Mouse (Mus musculus) gastrocnemius, adult 18-20 months (tissue): ENCODE results near the gene Dip2b. TPM values are rescaled to one million over a fixed set of nuclear protein-coding genes. Genes with fewer than 3 reads are reported as not detected.
A peak's percentile ranks its signal among the peaks of the same experiment; 100 is the strongest.

Experiments
- DNase-seq: peaks from one replicate; pipeline ENCODE4 v3.0.0; 2021; ENCODE audit warnings: low spot score
- total RNA-seq, 2 experiments: library from RNA; stranded (reverse); gene quantifications; 2 replicates each; pipeline ENCODE4 v1.2.3; 2021

The Dip2b gene
- total RNA-seq, 2 experiments from 2014 or later, result 5.3 to 5.7 TPM

DNA sequence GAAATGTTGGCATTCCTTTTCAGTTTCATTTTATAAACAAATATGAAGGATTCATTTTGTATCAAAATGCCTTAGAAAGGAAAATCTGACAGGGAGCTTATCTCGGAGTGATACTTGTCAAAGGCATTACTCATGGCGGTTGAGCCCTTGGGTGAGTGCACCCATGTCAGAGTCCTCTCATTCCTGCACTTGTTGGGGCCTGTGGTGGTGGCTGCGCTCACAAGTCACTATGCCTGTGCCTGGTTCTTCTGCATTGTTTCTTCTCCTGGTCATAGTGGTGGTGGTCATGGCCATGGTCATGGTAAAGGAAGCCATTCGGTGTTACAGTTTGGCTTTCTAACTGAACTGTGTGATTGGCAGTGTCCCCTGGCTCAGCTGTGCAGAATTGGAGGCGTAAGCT lies 44.3 kb downstream of the Dip2b start:
- no peak for DNase-seq

DNA sequence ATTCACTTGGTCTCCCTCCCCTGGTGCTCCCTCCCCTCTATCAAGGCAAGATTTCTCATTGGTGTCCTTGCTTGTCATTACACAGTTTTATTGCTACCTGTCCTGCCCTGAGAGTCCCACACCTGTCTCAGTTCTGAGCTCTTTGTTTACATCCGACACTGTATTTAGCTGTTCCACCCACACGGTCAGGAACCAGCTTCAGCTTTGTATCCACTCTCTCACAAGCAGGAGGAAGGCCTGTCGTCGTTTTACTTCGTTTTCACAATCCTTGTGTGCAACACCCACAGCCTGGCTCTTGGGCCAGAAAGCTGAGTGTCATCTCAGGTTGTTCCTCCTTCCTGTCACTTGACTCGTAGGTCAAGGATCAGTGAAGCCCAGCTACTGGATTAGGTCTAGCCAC lies 45.4 kb downstream of the Dip2b start:
- DNase-seq, result no peak

DNA sequence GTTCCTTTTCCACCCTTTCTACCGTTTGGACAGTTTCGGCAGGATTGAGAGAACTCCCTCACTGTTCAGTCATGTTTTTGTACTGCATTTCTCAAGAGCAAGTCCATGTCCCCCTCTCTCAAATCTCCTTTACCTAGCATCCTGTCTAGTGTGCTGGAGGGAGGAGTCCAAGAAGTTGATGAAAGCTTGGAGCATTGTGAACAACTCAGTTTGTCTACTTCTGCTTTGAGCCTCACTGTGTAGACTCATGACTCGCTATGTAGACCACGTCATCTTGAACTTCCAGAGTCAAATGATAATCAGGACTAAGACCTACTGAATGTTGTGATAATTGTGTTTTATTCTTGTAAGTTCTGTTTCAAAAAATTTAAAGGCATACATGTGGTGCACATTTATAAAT lies 46.4 kb downstream of the Dip2b start:
- no peak for DNase-seq

DNA sequence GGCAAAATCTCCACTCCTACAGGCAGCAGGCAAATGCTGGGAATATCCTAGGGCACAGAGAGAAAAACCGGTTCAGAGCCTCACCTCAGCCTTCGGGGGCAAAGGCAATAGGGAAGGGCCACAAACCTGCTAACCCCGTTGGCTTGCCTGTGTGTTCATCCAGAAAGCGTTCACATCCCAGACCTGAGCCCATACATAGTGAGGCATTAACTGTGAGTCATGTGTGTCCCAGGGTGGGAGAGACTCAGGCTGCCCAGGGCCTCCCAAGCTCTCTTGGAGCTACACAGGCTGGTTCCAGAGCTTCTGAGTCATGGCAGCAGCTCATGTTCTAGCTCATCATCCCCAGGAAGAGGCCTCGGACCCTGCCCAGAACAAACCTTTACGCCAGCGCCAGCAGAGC lies 49.6 kb downstream of the Dip2b start:
- no peak for DNase-seq

DNA sequence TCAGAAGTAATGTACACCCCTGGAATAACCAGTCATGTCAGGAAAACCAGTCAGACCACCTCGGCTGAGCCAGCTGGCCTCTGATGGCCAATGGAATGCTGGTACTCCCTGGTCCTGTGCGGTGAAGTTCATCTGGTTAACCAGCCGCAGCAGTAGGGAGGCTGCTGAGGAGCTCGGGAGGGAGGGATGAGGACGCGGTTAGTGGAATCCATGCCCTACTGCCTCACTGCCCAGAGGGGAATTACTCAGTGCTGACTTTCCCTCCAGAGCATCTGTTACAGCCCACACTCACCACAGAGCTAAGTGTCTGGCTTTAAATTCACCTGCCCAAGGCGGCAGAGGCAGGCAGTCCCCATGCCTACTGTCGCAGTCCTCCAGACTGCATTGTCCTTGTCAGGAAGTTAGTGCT lies 51.2 kb downstream of the Dip2b start:
- DNase-seq, result no peak

DNA sequence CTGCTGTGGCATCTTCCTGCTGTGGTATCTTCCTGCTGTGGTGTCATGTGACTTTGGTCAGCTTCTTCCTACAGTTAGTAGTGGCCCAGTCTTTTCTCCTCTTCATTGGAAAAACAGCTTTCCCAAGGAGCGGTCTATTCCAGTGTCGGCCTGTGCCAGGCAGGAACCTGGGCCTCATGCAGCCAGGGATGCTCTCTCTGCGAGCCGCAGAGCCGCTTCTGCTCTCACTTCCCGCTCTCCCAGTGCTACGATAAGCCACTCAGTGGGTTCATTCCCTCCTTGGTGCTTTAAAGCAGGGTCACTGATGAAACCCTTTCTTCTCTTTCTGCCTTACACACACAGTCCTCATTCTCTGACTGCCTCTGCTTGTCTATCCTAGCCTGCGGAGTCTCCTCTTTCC lies 53.4 kb downstream of the Dip2b start:
- DNase-seq, result no peak

DNA sequence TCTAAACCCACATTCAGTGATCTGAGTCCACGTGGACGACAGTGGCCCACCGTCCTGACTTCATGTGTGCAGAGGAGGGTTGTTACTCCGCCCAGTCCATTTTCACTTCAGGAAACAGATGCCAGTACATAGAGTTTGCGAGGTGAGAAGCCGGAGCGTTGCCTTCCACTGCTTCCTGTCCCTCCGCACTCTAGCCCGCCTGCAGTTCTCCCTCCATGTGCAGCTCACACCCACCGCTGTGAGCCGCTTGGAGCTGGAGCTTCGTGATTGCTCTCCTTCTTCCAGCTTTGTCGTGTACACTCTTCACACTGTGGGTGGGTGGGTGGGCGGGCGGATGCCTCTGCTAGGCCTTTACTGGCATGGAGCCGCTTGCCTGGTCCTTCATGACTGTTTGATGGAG lies 53.8 kb downstream of the Dip2b start:
- no peak for DNase-seq

DNA sequence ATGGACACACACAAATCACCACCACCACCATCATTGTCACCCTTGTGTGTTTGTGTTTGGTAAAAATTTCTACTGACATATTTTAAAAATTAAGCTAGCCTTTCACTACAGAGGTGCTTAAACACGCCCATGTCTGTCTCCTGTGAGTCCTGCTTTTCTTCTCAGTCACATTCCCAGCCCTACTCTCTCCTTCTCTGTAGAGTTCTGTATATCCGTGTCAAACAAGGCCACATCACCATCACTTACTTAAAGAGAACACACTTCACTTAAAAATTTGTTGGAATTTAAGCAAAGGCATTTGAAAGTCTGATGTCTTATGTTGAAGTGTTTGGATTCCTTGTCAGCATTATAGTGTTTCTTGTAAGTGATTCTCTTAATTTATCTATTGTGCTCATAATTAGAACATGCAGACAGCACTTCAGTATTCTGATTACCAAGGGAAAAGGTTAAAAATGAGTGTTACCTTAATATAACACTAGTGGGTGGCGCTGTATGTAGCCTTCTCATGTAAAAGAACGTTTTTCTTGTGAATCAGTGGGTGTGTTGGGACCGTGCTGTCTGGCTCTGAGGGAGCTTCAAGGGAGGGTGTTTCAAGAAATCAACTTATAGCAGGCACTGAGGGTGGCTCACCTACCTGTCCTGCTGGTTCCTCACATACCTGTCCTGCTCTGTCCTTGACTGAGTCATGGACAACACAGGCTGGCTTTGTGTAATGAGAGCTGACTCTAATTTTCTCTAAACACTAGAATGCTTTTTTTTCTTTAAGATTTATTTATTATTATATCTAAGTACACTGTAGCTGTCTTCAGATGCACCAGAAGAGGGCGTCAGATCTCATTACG lies 58.3 kb downstream of the Dip2b start:
- no peak for DNase-seq

DNA sequence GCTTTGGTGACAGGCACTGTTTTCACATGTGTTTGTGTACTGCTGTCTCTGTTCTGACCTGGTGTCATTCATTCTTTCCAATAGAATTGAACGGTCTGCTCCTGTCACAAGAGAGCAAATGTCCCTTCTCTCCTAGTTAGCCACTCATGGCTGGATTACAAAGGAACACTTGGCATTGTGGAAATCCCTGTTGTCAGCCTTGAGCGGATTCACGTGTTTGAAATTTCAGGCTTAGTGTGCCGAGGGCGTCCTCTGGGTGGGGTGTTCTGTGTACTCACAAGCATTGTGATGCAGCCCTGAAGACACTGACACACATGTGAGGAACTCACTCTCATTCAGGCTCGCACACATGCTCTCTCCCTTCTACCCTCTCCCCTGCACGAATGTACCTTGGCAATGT lies 61.9 kb downstream of the Dip2b start:
- no peak for DNase-seq

DNA sequence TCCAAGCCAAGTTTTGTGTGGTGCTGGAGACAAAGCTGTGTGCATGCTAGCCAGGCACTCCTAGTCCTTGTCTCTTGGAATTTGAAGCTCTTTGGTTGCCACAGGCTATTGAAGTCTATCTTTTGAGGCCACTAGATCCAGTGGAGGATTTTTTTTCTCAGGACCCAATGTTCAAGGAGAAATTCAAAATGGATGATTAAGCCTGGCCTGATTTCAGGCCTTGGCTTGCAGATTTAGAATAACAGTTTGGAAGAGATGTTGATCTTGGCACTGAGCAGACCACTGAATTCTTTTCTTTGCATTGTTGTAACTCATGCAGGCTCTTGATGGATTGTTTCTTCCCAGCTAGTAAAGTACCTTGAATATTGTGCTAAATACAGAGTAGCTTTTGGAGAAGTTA lies 62.7 kb downstream of the Dip2b start:
- DNase-seq, result no peak

DNA sequence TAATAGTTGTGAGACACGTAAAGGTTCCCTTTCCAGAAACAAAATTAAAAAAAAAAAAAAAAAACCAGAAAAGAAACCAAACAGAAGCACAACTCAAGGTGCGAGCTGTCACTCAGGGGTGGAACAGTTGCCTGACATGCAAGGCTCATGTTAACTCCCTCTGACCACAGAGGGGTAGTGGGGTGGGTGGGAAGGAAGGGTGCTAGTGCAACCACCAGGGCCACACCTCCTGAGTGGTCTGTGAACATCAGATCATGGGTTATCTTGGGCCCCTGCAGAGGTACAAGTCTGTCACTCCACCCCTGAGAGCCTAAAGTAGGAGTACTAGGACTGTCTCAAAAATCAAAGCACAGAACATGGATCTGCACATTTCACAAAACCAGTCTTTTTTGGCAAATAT lies 65.7 kb downstream of the Dip2b start:
- DNase-seq, result no peak

DNA sequence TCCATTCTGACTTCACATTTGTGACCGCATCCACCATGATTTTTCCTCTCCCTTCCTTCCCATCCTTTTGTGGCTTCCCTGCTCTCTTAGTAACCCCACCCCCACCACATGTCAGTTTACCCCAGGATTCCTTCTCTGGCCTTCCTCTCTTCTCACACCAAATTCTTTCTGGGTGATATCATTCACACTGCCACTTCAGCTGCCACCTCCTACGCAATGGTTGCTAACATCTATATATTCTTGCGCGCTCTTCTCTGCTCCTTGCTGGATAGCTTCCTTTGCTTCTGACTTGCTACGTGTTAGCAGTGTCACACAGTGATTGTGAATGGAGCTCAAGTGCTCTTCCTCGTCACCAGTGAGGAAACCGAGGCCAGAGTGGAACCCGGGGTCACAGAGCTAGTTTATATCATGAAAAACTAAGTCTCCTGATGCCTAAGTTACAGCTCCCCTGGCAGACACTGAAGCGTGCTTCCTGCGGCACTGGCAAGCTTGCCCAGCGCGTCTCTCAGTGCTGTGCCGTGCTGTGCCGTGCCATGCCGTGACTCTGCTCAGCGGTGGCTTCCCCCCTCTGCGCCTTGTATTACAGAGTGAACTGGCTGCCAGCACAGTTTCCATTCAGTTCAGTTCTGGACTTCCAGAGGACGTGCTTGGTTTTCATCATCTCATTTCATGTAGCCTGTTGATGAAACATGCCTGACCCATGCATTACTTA lies 69.8 kb downstream of the Dip2b start:
- peak; percentile 36 for DNase-seq

DNA sequence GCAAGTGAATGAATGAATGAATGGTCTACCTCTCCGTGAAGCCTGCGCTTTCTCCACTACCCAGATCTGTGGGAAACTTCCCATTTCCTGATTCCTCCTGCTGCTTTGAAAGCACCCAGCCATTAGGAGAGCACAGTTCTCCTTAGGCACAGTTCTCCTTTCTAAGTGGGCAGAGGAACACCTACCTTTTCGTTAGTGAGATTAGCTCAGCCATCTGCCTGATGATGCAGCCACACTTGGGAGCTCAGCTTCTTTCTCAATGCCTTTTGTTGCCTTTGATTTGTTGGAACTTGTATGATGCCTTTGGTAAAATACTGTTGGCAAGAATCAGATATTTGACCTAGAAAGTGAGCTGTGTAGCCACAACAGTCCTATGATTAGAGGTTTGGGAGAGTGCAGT lies 71.5 kb downstream of the Dip2b start:
- DNase-seq, result no peak

DNA sequence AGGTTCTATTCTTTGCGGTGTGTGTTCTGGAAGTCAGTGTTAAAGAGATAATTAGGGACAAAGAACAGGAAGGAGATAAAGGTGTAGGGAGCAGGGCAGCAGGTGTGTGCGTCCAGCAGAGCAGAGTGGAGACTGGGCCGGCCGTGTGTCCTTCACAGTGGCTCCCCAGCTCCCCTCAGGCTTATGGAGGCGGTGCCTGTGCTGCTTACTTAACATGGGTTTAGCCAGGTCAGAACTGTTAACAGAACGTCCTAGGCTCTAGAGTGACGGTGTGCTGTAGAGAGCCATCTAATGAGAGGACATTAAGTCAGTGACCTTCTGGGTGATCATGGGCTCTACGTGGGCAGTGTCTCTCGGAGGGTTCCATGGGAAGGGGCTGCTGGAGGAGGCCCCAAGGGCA lies 73.4 kb downstream of the Dip2b start:
- no peak for DNase-seq

DNA sequence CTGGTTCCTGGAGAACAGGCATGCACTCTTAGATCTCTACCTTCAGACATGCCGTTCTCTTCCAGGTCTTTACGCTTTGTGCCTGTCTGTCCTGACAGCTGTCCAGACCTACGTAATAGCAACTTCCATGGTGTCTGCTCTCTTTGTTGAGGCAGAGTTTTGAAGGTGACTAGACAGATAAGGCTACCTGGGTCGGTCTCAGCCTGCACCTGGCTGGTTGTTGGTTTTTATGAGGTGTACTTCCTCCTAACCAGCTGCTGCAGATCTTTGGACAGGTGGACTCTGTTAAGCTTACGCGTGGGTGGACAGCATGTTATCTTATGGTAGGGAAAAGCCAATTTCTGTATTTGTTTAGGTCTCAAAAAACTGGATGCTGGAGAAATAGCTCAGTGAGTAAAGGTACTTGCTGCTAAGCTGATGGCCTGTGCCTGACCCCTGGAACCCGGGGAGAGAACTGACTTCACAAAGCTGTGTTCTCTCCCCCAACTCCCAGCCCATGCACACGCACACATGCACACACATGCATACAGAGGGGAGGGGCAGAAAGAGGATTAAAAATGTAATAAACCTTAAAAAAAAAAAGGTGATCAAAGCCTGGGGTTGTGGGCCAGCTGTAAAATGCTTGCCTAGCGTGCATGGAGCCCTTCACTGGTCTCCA lies 74.0 kb downstream of the Dip2b start:
- no peak for DNase-seq

DNA sequence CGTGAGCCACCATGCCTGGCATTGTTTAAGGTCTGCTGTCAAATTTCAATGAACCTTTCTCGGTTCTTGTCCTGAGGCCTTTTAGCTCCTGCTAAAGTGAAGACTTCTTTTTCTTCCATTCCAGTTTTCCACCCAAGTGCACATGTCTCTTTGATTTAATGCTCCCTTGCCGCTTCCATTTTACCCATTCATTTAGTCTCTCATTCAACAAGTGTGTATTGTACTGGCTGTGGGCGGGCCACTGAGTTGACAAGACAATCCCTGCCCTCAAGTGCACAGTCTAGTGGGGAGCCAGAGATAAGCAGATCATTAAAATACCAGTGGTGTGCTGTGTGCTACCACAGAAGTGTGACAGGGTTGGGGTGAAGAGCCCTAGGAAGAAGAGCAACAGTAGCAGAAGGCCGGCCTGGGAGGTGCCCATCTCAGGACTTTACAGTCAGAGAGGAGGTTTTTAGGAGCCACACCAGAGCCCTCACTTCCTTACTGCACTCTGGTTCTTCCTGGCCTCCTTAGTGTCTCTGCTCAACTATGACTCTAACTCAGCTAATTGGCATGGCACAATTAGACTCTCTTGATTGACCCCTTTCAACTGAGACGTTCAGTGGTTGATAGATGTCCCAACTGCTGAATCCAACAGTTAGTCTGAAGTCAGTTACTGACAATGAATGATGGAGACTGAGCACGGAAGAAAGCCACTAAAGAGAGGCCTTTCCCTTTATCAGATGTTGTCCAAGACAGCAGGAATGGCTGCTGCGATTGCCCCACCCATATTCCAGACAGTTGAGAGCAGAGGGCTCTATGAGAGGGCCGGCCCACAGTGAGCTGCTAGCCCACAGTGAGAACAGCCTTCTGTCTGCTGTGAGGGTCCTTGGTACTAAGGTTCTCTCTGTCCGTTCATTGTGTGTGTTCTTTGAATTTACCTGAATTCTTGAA lies 75.1 kb downstream of the Dip2b start:
- no peak for DNase-seq

DNA sequence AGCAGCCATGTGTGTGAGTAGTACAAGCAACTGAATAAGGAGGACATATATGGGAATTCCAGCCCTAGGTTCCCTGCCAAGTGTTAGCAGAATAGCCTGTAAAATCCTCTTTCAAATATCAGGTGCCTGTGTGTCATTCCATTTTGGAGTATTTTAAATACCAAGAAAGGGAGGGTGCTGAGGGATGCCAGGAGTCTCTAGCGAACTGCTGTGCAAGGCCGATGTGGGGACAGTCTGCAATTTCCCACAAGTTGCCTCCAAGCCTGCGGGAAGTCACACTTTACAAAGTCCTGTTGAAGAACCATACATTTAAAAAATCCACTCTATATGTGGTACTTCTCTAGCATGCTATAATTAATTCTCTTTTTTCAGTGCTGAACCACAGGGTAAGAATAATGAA lies 77.0 kb downstream of the Dip2b start:
- no peak for DNase-seq

DNA sequence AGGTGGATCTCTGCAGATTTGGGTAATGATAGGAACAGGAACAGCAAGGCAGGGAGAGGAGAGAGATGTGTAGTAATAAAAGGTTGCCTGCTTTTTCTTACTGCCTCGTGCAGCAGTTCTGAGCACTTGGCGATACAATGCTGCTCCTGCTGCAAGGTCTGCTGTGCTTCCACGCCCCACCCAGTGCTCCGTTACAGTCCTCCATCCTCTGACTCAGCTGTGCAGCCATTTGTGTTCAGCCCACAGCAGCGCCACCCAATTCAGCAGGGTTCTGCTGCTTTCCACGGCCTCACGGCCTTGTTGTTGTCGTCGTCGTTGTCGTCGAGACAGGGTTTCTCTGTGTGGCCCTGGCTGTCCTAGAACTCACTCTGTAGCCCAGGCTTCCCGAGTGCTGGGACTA lies 77.9 kb downstream of the Dip2b start:
- no peak for DNase-seq

DNA sequence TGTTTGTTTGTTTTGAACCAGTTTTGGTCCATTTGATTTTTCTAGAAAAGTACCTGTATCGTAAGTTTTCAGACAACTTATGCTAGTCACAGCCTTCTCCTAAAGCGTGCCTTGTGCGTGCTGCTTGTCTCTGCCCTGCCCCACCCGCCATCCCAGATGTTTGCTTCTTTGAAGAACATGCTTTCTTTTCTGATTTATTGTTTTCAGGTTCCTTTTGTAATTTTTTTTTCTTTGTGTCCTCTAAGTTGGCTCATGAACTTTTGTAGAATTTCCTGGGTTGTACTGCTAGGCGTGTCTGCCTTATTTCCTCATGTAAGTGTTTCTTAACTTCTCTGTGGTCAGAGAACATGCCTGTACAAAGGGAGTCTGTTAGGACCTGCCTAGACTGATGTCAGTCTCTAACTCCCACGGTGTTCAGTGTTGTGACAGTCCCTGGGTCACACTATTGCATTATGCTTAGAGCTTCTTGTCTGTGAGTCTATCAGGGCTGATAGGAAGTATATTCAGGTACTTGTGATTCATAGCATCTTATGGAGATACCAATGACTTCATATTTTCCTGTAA lies 80.8 kb downstream of the Dip2b start:
- no peak for DNase-seq

DNA sequence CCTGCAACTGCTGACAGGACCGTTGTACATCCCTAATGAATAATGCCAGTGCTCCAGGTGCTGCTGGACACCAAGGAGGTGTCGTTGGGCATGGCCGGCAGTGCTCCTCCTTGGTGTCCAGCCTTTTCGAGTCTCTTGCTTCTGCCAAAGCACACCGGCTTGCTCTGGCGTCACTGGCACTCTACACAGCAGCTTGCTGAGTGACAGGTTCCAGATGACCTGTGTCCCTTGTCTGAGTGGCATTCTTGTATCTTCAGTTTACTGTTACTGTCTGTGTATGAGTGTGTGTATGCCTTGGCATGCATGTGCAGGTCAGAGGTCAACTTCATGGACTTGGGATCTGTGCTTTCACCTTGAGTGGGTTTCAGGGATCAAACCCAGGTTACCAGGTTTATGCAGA lies 83.0 kb downstream of the Dip2b start:
- DNase-seq, result no peak

DNA sequence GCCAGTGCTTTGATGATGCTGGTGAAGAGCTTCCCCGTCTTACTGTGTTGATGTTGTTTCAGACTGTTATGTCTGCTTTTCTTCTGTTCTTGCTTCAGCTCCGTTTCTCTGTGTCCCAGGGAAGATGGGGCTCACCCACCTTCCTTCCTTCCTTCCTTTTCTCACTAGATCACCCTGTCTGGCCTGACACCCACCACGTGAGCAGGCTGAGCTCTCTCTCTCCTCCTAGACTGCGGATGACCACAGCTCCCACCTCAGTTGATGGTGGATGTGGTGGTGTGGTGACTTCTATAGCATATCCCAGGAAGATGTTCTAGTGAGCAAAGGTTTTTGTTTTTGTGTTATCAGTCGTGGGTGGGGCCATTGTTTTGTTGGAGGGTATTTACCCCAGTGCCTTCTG lies 85.4 kb downstream of the Dip2b start:
- DNase-seq, result no peak
